Mouse (Mus musculus): ENCODE data around the gene Nthl1. TPM values are rescaled to one million over a fixed set of nuclear protein-coding genes. Genes with fewer than 3 reads are reported as not detected.

Nthl1 gene
- 13.6 and 14.1 TPM in 2 replicates for polyA plus RNA-seq (2015; fragmentation: Nextera tagmentation; extraction: Ambion mirVana)

DNA sequence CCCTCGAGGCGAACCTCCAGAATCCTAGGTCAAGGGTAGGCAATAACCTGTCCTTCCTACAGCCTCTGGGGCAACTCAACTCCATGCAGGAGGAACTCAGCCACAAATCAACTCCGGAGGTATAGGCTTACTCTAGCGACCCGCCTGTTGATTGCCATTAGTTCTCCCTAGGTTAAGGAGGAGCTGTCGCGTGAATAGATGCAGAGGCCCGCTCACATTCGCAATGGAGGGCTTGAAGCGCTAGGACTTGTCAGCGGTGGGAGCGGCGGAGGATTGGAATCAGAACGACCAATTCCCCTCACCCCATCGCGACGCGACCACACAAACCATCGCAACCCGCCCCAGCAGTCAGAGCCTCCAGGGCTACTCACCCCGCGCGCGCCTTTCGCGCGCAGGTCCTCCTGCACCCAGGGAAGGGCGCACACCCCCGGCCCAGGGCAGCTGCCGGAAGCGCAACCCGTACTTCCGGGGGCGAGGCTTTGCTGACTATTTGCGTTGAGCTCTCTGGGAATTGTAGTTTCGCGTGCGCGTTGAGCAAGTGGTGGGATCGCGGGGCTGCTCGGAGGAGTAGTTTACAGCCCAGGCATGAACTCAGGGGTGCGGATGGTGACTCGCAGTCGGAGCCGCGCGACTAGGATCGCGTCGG, at the start of gene Nthl1, which contains the start of gene Tsc2:
Nthl1 (plus strand) TSS at position 514 of the 646 bp plus-strand sequence.
Tsc2 (minus strand) TSS at position 464 of the 646 bp plus-strand sequence.

DNA sequence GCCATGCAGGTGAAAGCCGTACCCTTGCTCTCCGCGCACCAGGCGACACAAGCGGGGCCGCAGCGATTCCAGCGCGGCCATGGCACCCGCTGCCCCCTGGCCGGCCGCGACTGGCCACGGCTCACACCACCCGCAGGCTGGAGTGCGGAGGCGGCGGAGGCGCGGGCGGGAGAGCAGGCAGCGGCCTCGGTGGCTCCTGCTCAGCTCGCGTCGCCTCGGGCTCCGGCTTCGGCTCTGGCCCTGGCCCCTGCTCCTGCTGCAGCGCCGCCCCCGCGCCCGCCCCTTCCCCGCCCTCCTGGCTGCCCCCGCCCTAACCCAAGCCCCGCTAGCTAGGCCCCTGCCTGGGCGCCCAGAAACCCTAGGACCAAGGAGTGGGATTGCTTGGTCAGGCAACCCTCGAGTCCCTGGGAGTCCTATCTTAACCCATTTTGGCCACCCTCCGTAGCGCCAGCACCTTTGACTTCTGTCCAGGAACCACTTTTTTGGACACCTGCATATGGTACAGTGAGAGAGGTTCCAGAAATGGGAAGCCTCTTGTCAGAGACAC, 17.7 kb downstream of the Nthl1 start, which contains the start of gene Slc9a3r2:
Slc9a3r2 (minus strand) TSS at position 258 of the 547 bp plus-strand sequence.

DNA sequence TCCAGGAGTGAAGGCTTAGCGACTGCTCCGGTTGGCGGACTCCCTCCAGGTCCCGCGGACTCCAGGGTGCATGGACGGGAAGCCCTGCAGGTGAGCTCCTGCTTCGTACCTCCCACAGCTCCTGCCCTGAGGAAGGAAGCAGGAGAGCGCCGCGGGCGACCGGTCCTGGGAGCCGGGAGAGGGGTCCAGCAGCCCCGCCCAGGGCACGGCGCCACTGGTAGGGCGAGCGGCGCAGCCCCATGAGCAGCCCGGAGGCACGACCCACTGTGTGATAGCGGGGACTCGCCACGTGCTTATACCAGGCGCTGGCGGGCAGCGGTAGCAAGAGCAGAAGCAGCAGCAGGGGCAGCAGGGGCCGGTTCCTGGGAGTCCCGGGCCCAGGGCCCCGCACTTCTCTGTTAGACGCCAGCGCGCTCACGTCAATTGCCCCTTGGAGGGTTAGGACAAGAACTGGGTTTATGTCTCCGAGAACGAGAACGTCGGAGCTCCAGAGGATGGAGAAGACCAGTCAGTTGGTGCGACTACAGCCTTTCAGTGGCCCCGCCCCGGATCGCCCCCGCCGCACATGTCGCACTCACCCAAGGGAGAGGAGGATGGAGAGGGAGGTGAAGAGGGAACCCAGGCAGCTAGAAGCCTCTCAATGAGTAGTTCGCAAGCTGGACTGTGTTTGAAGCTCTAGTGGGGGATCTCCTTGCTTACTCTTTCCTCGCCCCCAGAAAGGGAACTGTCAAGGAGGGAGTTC, 25.7 kb downstream of the Nthl1 start, which contains the start of gene Npw:
Npw (minus strand) TSS at position 441 of the 742 bp plus-strand sequence.

DNA sequence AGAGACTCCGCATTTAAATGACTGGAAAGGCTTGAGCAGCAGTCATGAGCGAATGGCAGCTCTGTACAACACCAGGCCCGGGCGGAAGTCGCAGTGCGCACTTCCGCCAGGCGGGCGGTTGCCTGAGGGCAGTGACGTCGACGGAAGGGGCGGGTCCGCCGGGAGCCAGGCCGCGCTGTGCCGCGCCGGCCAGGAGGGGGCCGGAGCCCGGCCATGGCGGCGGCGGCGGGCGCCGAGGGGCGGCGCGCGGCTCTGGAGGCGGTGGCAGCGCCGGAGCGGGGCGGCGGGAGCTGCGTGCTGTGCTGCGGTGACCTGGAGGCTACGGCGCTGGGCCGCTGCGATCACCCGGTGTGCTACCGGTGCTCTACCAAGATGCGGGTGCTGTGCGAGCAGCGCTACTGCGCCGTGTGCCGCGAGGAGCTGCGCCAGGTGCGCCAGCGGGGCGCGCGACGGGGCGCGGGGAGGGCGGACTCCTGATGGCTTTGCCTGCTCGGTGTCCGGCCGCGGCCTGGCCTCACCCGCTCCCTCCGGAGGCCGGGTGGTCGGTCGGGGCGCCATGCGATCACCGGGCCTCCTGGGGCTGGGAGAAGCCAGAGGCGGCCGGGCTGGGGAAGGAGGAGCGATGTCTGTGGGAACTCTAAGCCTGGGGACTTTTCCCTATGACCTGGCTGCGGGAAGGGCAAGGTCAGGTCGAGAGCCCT, 37.2 kb downstream of the Nthl1 start, which contains the start of gene Zfp598:
Zfp598 (plus strand) TSS at position 143 of the 701 bp plus-strand sequence.

Small RNAs within 50 kb of the gene (microRNA-seq; reads per million reads assigned to microRNA genes)
- gene Gm24589 (ENCODE audit: borderline replicate concordance, insufficient number of aligned reads): not detected

Other genes starting within 250 kb of the Nthl1 start
- 110 and 123 TPM in 2 replicates for gene Rnps1, start 218.1 kb upstream of the Nthl1 start, polyA plus RNA-seq (2015; fragmentation: Nextera tagmentation; extraction: Ambion mirVana)
- 161 and 184 TPM in 2 replicates for gene Eci1, start 206.0 kb upstream of the Nthl1 start, polyA plus RNA-seq (2015; fragmentation: Nextera tagmentation; extraction: Ambion mirVana)
- 0.84 and 1.2 TPM in 2 replicates for gene Dnase1l2, start 189.6 kb upstream of the Nthl1 start, polyA plus RNA-seq (2015; fragmentation: Nextera tagmentation; extraction: Ambion mirVana)
- gene E4f1, start 162.4 kb upstream of the Nthl1 start, polyA plus RNA-seq (2015; fragmentation: Nextera tagmentation; extraction: Ambion mirVana): 19.6 and 21.0 TPM in 2 replicates
- gene Pgp, start 162.3 kb upstream of the Nthl1 start, polyA plus RNA-seq (2015; fragmentation: Nextera tagmentation; extraction: Ambion mirVana): 63.5 and 100 TPM in 2 replicates
- 0.18 TPM in 1 of 2 replicates, not detected in the other for gene Bricd5, start 158.8 kb upstream of the Nthl1 start, polyA plus RNA-seq (2015; fragmentation: Nextera tagmentation; extraction: Ambion mirVana)
- 9.9 and 17.7 TPM in 2 replicates for gene Mlst8, start 153.6 kb upstream of the Nthl1 start, polyA plus RNA-seq (2015; fragmentation: Nextera tagmentation; extraction: Ambion mirVana)
- gene Caskin1, start 144.1 kb upstream of the Nthl1 start, polyA plus RNA-seq (2015; fragmentation: Nextera tagmentation; extraction: Ambion mirVana): 7.2 and 10.6 TPM in 2 replicates
- gene Traf7, start 104.7 kb upstream of the Nthl1 start, polyA plus RNA-seq (2015; fragmentation: Nextera tagmentation; extraction: Ambion mirVana): 37.0 and 46.7 TPM in 2 replicates
- gene Rab26, start 98.5 kb upstream of the Nthl1 start, polyA plus RNA-seq (2015; fragmentation: Nextera tagmentation; extraction: Ambion mirVana): 1.3 and 1.8 TPM in 2 replicates
- 16.5 and 20.0 TPM in 2 replicates for gene Pkd1, start 82.8 kb upstream of the Nthl1 start, polyA plus RNA-seq (2015; fragmentation: Nextera tagmentation; extraction: Ambion mirVana)
- gene Tsc2, start 50 bp upstream of the Nthl1 start, polyA plus RNA-seq (2015; fragmentation: Nextera tagmentation; extraction: Ambion mirVana): 20.9 and 23.8 TPM in 2 replicates
- gene Slc9a3r2, start 17.6 kb downstream of the Nthl1 start, polyA plus RNA-seq (2015; fragmentation: Nextera tagmentation; extraction: Ambion mirVana): 61.7 and 66.2 TPM in 2 replicates
- not detected in 2 replicates for gene Npw, start 25.8 kb downstream of the Nthl1 start, polyA plus RNA-seq (2015; fragmentation: Nextera tagmentation; extraction: Ambion mirVana)
- 11.8 and 14.9 TPM in 2 replicates for gene Zfp598, start 37.0 kb downstream of the Nthl1 start, polyA plus RNA-seq (2015; fragmentation: Nextera tagmentation; extraction: Ambion mirVana)
- gene Syngr3, start 57.3 kb downstream of the Nthl1 start, polyA plus RNA-seq (2015; fragmentation: Nextera tagmentation; extraction: Ambion mirVana): 14.5 and 51.8 TPM in 2 replicates
- 36.3 and 36.6 TPM in 2 replicates for gene Gfer, start 63.5 kb downstream of the Nthl1 start, polyA plus RNA-seq (2015; fragmentation: Nextera tagmentation; extraction: Ambion mirVana)
- gene Noxo1, start 63.6 kb downstream of the Nthl1 start, polyA plus RNA-seq (2015; fragmentation: Nextera tagmentation; extraction: Ambion mirVana): 1.6 and 2.0 TPM in 2 replicates
- 21.3 and 34.2 TPM in 2 replicates for gene Tbl3, start 75.0 kb downstream of the Nthl1 start, polyA plus RNA-seq (2015; fragmentation: Nextera tagmentation; extraction: Ambion mirVana)
- gene Rnf151, start 85.4 kb downstream of the Nthl1 start, polyA plus RNA-seq (2015; fragmentation: Nextera tagmentation; extraction: Ambion mirVana): not detected in 2 replicates
- gene Rps2, start 85.4 kb downstream of the Nthl1 start, polyA plus RNA-seq (2015; fragmentation: Nextera tagmentation; extraction: Ambion mirVana): 872 and 948 TPM in 2 replicates
- 222 and 254 TPM in 2 replicates for gene Ndufb10, start 91.8 kb downstream of the Nthl1 start, polyA plus RNA-seq (2015; fragmentation: Nextera tagmentation; extraction: Ambion mirVana)
- 0.46 and 0.58 TPM in 2 replicates for gene Rpl3l, start 95.1 kb downstream of the Nthl1 start, polyA plus RNA-seq (2015; fragmentation: Nextera tagmentation; extraction: Ambion mirVana)
- gene Msrb1, start 104.0 kb downstream of the Nthl1 start, polyA plus RNA-seq (2015; fragmentation: Nextera tagmentation; extraction: Ambion mirVana): 47.7 and 55.8 TPM in 2 replicates
- gene Hs3st6, start 120.3 kb downstream of the Nthl1 start, polyA plus RNA-seq (2015; fragmentation: Nextera tagmentation; extraction: Ambion mirVana): 4.2 and 12.5 TPM in 2 replicates
- 1.0 and 1.3 TPM in 2 replicates for gene Meiob, start 171.6 kb downstream of the Nthl1 start, polyA plus RNA-seq (2015; fragmentation: Nextera tagmentation; extraction: Ambion mirVana)
- gene Hagh, start 207.5 kb downstream of the Nthl1 start, polyA plus RNA-seq (2015; fragmentation: Nextera tagmentation; extraction: Ambion mirVana): 56.0 and 73.6 TPM in 2 replicates
- 19.9 and 26.7 TPM in 2 replicates for gene Fahd1, start 217.7 kb downstream of the Nthl1 start, polyA plus RNA-seq (2015; fragmentation: Nextera tagmentation; extraction: Ambion mirVana)
- gene Igfals, start 233.3 kb downstream of the Nthl1 start, polyA plus RNA-seq (2015; fragmentation: Nextera tagmentation; extraction: Ambion mirVana): 0.32 and 0.88 TPM in 2 replicates